Mouse (Mus musculus) embryonic fibroblast, embryonic 13.5 days (primary cell): ENCODE data around the gene Pdia2. TPM values are rescaled to one million over a fixed set of nuclear protein-coding genes. Genes with fewer than 3 reads are reported as not detected.

Experiments
- H3K27ac ChIP-seq: 2 replicates; pipeline ENCODE4 v1.5.1; 2012; ENCODE audit warnings: low read length, control low read depth, inconsistent platforms; ENCODE audit not compliant: insufficient read depth
- H3K4me1 ChIP-seq: 2 replicates; pipeline ENCODE4 v1.6.1; 2011; ENCODE audit warnings: low read length; ENCODE audit not compliant: control insufficient read depth, insufficient read depth
- H3K4me3 ChIP-seq: 2 replicates; pipeline ENCODE4 v1.5.1; 2011; ENCODE audit warnings: mild to moderate bottlenecking, control low read depth, low read length; ENCODE audit not compliant: insufficient read depth
- CTCF ChIP-seq: IDR thresholded peaks from 2 replicates; pipeline ENCODE4 v1.5.1; 2011; ENCODE audit warnings: mild to moderate bottlenecking, control low read depth, low read length, moderate library complexity, borderline replicate concordance; ENCODE audit not compliant: insufficient read depth
- POLR2A ChIP-seq: IDR thresholded peaks from 2 replicates; pipeline ENCODE4 v1.6.1; 2011; ENCODE audit warnings: low read depth, mild to moderate bottlenecking, control low read depth, low read length, moderate library complexity
- polyA plus RNA-seq: library from polyadenylated mRNA; stranded (reverse); fragments of >200 nt; gene quantifications from 2 replicates; pipeline ENCODE4 v1.2.4, GENCODE M21; 2011; ENCODE audit warnings: low read depth; ENCODE audit not compliant: missing spikeins, insufficient read length

The Pdia2 gene
- polyA plus RNA-seq, 1 experiment: not detected

GRCm38 (mm10) chr17:26232863-26233262 is 34.0 kb upstream of the Pdia2 start:
- TF ChIP-seq POLR2A (no peak), CTCF (no peak)
- no peaks in the 10 kb centered on the region; the same call in 1 of the 2 replicates for H3K4me1 ChIP-seq
- no peak overlapping the region for H3K27ac ChIP-seq
- no peak overlapping the region for H3K4me3 ChIP-seq

- no peak overlapping the region for H3K4me3 ChIP-seq
- no peak overlapping the region for H3K27ac ChIP-seq
- H3K4me1 ChIP-seq: no peaks in the 10 kb centered on the region; the same call in 1 of the 2 replicates
- TF ChIP-seq POLR2A (no peak), CTCF (no peak)
These were observed 32.3 kb upstream of the Pdia2 start for GRCm38 (mm10) chr17:26231156-26231555.

GRCm38 (mm10) chr17:26229776-26230175 is 30.9 kb upstream of the Pdia2 start:
- no peak overlapping the region for H3K27ac ChIP-seq
- TF ChIP-seq CTCF: no peak
- TF ChIP-seq POLR2A: no peak
- no peak overlapping the region for H3K4me3 ChIP-seq
- no peaks in the 10 kb centered on the region; the same call in 1 of the 2 replicates for H3K4me1 ChIP-seq

- no peak for TF ChIP-seq POLR2A
- no peak for TF ChIP-seq CTCF
- Histone ChIP-seq H3K27ac (no peak overlapping the region), H3K4me1 (no peaks in the 10 kb centered on the region), H3K4me3 (no peak overlapping the region)
These were observed 26.3 kb upstream of the Pdia2 start for GRCm38 (mm10) chr17:26225150-26225549.

GRCm38 (mm10) chr17:26221508-26221907 is 22.6 kb upstream of the Pdia2 start:
- H3K4me3 ChIP-seq: no peak overlapping the region
- H3K4me1 ChIP-seq: no peaks in the 10 kb centered on the region
- TF ChIP-seq POLR2A (no peak), CTCF (no peak)
- no peak overlapping the region for H3K27ac ChIP-seq

GRCm38 (mm10) chr17:26212681-26213080 is 13.8 kb upstream of the Pdia2 start:
- no peaks in the 10 kb centered on the region for H3K4me1 ChIP-seq
- H3K27ac ChIP-seq: no peak overlapping the region
- no peak overlapping the region for H3K4me3 ChIP-seq
- TF ChIP-seq POLR2A: no peak

- TF ChIP-seq POLR2A (no peak), CTCF (no peak)
- Histone ChIP-seq H3K4me1 (no peaks in the 10 kb centered on the region), H3K4me3 (no peak overlapping the region), H3K27ac (no peak overlapping the region)
These were observed 13.4 kb upstream of the Pdia2 start for GRCm38 (mm10) chr17:26212241-26212640.

GRCm38 (mm10) chr17:26207686-26208085 is 8.8 kb upstream of the Pdia2 start, which contains the start of gene Arhgdig:
Arhgdig (minus strand) TSS chr17:26207786.
- TF ChIP-seq CTCF (no peak), POLR2A (no peak)
- H3K27ac ChIP-seq: no peak within 1 kb of the TSS
- no peak within 1 kb of the TSS for H3K4me3 ChIP-seq
- H3K4me1 ChIP-seq: no peaks in the 10 kb centered on the region

- no peak overlapping the region for H3K27ac ChIP-seq
- no peaks in the 10 kb centered on the region for H3K4me1 ChIP-seq
- TF ChIP-seq POLR2A (no peak), CTCF (no peak)
- H3K4me3 ChIP-seq: no peak overlapping the region
These were observed 7.5 kb upstream of the Pdia2 start for GRCm38 (mm10) chr17:26206392-26206791.

GRCm38 (mm10) chr17:26204766-26205165 is 5.9 kb upstream of the Pdia2 start:
- no peaks in the 10 kb centered on the region for H3K4me1 ChIP-seq
- TF ChIP-seq CTCF (no peak), POLR2A (no peak)
- no peak overlapping the region for H3K27ac ChIP-seq
- no peak overlapping the region for H3K4me3 ChIP-seq

- H3K27ac ChIP-seq: no peak overlapping the region
- H3K4me3 ChIP-seq: peak overlapping the region; percentile 60
- TF ChIP-seq POLR2A (no peak), CTCF (no peak)
- no peaks in the 10 kb centered on the region for H3K4me1 ChIP-seq
These were observed 4.5 kb upstream of the Pdia2 start for GRCm38 (mm10) chr17:26203321-26203811.
